Mouse (Mus musculus) heart, postnatal 25 days (tissue): ENCODE data around the gene Vmn1r171. TPM values are rescaled to one million over a fixed set of nuclear protein-coding genes. Genes with fewer than 3 reads are reported as not detected.
"Not testable (repeated sequence)": the region's sequence is repeated elsewhere in the genome, so short reads cannot be mapped to it uniquely, and the experiment has no call there.

ENCODE experiments used
- DNase-seq: peaks from one replicate; pipeline ENCODE4 v3.0.0; 2022; ENCODE audit warnings: low spot score
- intact Hi-C: fragments of 180-260 bp; cut with DNase I; formaldehyde crosslinking; loops from one replicate; pipeline ENCODE4 v1.15.1; 2025
- total RNA-seq, 2 experiments: library from RNA; stranded (reverse); gene quantifications; 2 replicates each; pipeline ENCODE4 v1.2.3; 2021

Gene Vmn1r171
- total RNA-seq = not detected

DNA sequence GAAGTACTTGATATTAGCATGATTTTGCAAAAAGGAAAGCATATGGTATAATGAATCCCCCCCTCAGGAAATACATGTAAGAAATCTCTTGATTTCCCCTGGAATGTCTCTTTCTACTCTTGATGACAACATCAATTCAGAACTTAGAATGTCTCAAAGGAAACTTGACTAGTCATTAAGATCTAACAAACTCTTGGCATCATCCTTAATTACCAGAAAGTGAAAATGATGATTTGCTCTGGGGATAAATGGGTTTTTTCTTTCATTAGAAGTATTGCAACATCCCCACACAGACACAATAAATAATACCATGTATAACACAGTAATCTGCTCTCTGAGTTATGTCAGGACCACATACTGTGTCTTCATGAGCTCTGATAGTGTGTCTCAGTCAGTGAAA, at the start of gene Vmn1r171:
Vmn1r171 (plus strand) TSS at position 301 of the 400 bp plus-strand sequence.
- no peak for DNase-seq
- intact Hi-C loops = no loop called here

- intact Hi-C loops = not testable (repeated sequence)
Measured at GRCm38 (mm10) chr7:23605875-23606274, 24.6 kb upstream of the Vmn1r171 start, which contains the start of gene Vmn1r170. Gene Vmn1r170, plus strand, starts transcription at chr7:23606175.

DNA sequence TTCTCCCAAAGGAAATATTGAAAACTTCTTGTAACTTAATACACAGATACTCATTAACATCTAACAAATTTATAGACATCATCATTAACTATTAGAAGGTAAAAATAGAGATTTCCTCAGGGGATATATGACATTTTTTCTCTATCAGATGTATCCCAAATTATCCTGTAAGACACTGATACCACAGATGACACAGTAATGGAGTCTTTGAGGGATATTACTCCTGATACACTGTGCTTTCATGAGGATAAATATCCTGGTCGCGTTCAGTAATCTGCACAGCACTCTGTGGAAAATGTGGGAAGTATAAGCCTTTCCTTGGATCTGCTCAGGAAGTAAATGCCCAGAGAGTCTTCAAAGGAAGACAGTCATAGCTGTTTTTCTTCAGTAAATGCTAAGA, 27.5 kb downstream of the Vmn1r171 start, which contains the start of gene Vmn1r172:
Vmn1r172 (plus strand) TSS at position 301 of the 400 bp plus-strand sequence.
- no peak for DNase-seq
- intact Hi-C loops = no loop called here

More at GRCm38 (mm10) chr7:23605875-23606274, 24.6 kb upstream of the Vmn1r171 start, which contains the start of gene Vmn1r170:
- DNase-seq = not testable (repeated sequence)

Other genes with a start within 250 kb of the Vmn1r171 start
- gene Nlrp5, start 244.8 kb upstream of the Vmn1r171 start, total RNA-seq = under 1 TPM in 1 of 2 experiments, not detected in 1; 0.13 TPM
- not detected for gene Vmn1r167, start 123.5 kb upstream of the Vmn1r171 start, total RNA-seq
- not detected for gene Vmn1r168, start 91.0 kb upstream of the Vmn1r171 start, total RNA-seq
- not detected for gene Vmn1r169, start 55.2 kb upstream of the Vmn1r171 start, total RNA-seq
- gene Vmn1r170, start 24.5 kb upstream of the Vmn1r171 start, total RNA-seq = not detected
- not detected for gene Vmn1r172, start 27.6 kb downstream of the Vmn1r171 start, total RNA-seq
- not detected for gene Vmn1r173, start 70.0 kb downstream of the Vmn1r171 start, total RNA-seq
- gene Vmn1r174, start 121.5 kb downstream of the Vmn1r171 start, total RNA-seq = not detected
- gene Vmn1r175, start 179.9 kb downstream of the Vmn1r171 start, total RNA-seq = not detected
- not detected for gene Vmn1r176, start 206.7 kb downstream of the Vmn1r171 start, total RNA-seq
- gene Vmn1r177, start 235.7 kb downstream of the Vmn1r171 start, total RNA-seq = not detected